Mouse (Mus musculus): Measurements from ENCODE around the gene Zbtb16.

The Zbtb16 gene

GRCm38 (mm10) chr9:48757650-48758580 lies 78.1 kb downstream of the Zbtb16 start:
- CTCF ChIA-PET, result interaction anchor here in 2 of 4 experiments (0.6 to 0.9 kb wide), 2 partner anchors 13 to 94 kb away, joined by 3 to 4 read pairs; no protein-coding TSS in a partner anchor

GRCm38 (mm10) chr9:48756261-48756812 lies 79.7 kb downstream of the Zbtb16 start:
- ChIA-PET POLR2A (interaction anchor here in 3 of 4 experiments (0.7 to 1.1 kb wide), 5 partner anchors 9 to 868 kb away, joined by 3 to 9 read pairs (median 3); no protein-coding TSS in a partner anchor), CTCF (interaction anchor here in 1 of 4 experiments (0.7 to 0.9 kb wide), 2 partner anchors 160 to 1806 kb away, joined by 3 to 4 read pairs; no protein-coding TSS in a partner anchor)

More at GRCm38 (mm10) chr9:48757650-48758580, 78.1 kb downstream of the Zbtb16 start:
- POLR2A ChIA-PET, result interaction anchor here in 1 of 4 experiments (0.6 kb wide), 1 partner anchor 9 kb away, joined by 3 read pairs; no protein-coding TSS in a partner anchor

DNA sequence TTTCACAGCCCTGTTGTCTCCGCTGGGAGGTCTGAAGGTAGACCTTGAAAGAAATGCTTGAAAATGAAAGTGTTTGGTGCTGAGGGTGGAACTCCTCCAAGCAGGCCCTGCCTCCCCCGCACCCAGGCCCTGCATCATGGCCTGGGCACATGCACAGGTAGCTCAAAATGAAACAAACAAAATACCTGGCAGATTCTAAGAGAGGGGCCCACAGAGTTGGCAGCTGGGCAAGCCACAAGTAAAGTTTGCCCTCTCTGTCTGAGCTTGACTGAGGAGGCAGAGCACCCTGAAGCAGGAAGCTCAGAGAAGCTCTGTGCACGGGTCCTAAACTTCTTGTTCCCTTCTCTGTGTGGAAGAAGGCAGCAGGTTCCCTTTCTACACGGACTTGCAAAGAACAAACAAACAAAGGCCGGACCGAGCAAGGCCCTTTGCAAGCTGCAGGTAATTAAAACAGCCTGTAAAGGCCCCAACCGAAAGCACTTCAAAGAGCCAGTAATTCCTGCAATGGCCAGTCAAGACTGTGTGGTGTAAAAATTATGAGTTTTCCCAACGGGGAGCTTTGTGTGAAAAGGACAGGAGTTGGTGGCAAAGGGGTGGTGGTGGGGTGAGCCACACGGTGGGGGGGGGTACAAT lies 80.5 kb downstream of the Zbtb16 start:
- POLR2A ChIA-PET, result interaction anchor here in 3 of 4 experiments (0.6 to 1.1 kb wide), 5 partner anchors 8 to 869 kb away, joined by 3 to 9 read pairs (median 4); no protein-coding TSS in a partner anchor
- CTCF ChIA-PET, result interaction anchor here in 2 of 4 experiments (0.5 to 0.9 kb wide), 3 partner anchors 159 to 1805 kb away, joined by 3 to 4 read pairs (median 4); no protein-coding TSS in a partner anchor

DNA sequence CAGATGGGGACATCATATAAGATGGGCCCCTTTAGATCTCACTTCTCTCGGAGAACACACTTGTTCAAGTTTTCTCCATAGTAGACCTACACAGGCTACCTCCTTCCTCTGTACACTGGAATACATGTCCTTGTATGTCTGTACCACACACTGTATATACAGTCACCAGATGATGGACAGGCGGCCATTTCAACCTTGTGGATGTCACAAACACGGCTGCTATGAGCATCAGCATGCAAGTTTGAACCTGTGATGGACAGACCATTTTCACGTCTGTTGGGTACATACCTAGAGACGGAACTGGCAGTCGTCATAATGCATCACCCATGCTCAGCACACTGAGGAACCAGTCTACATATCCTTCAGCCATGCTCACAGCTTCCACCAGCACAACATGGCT lies 81.6 kb downstream of the Zbtb16 start:
- CTCF ChIA-PET, result no interaction called here
- POLR2A ChIA-PET, result no interaction called here

DNA sequence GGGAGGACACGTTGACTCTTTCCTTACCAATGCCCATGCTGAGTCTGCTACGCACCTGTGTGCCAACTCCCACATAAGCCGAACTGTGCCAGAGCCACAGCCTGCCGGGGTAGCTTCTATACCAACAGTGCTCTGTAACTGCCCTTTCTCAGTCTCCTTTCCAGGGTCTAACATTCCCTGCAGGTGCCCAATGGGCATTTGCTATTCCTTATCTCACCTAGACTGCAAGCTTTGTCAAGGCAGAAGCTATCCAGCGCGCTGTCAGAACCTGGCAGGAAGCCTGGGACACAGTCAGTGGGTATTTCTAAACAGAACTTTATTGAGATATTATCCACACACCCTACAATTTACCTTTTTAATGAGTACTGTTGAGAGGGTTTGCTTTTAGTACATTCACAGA lies 82.1 kb downstream of the Zbtb16 start:
- ChIA-PET CTCF (no interaction called here), POLR2A (no interaction called here)

- CTCF ChIA-PET, result no interaction called here
- POLR2A ChIA-PET, result interaction anchor here in 1 of 4 experiments (0.5 kb wide), 1 partner anchor 15 kb away, joined by 4 read pairs; no protein-coding TSS in a partner anchor
Measured at GRCm38 (mm10) chr9:48751900-48752299, 84.1 kb downstream of the Zbtb16 start.

GRCm38 (mm10) chr9:48749666-48750065 lies 86.4 kb downstream of the Zbtb16 start:
- ChIA-PET POLR2A (no interaction called here), CTCF (no interaction called here)

DNA sequence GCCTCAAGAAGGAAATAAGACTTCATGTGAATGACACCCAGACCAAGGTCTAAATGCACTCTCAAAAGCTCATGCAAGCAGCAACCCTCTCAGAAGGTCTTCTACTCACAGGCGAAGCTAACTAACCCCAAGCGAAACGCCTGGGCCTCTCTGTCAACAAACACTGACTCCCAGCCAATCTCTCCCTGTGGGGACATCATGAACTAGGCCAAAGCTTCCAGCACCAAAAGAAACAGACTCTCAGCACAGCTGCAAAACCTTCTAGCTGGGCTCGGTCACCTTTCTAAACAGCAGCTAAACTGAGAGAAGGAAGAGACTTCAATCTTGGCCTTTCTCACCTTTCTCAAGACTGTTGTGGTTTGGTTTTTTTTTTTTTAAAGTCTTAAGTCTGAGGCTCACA lies 86.9 kb downstream of the Zbtb16 start:
- CTCF ChIA-PET, result no interaction called here
- POLR2A ChIA-PET, result interaction anchor here in 1 of 4 experiments (0.6 kb wide), 1 partner anchor 9 kb away, joined by 3 read pairs; no protein-coding TSS in a partner anchor

- POLR2A ChIA-PET, result interaction anchor here in 1 of 4 experiments (0.6 kb wide), 1 partner anchor 9 kb away, joined by 3 read pairs; no protein-coding TSS in a partner anchor
- CTCF ChIA-PET, result interaction anchor here in 1 of 4 experiments (0.6 kb wide), 1 partner anchor 291 kb away, joined by 4 read pairs; no protein-coding TSS in a partner anchor
Measured at GRCm38 (mm10) chr9:48748761-48749160, 87.3 kb downstream of the Zbtb16 start.

GRCm38 (mm10) chr9:48748216-48748615 lies 87.8 kb downstream of the Zbtb16 start:
- ChIA-PET POLR2A (no interaction called here), CTCF (interaction anchor here in 1 of 4 experiments (0.6 kb wide), 1 partner anchor 291 kb away, joined by 4 read pairs; no protein-coding TSS in a partner anchor)

DNA sequence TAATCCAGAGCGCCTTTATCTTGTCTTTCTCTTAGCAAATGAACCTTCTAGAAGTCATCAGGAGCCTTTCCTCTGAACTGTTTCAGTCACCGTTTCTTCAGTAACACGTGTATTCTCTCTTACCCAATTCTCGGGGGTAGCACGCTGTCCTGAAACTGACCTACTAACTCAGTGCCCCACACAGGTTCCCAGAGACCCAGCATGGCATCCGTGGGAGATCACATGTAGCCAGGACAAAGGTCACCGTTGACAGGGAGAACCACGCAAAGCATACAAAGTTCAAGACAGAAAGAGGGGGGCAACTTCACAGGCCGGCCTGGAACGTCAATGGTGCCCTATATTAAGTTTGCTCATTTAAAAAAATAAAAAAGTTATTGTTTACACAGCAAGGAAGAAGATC lies 89.5 kb downstream of the Zbtb16 start:
- ChIA-PET CTCF (no interaction called here), POLR2A (no interaction called here)

DNA sequence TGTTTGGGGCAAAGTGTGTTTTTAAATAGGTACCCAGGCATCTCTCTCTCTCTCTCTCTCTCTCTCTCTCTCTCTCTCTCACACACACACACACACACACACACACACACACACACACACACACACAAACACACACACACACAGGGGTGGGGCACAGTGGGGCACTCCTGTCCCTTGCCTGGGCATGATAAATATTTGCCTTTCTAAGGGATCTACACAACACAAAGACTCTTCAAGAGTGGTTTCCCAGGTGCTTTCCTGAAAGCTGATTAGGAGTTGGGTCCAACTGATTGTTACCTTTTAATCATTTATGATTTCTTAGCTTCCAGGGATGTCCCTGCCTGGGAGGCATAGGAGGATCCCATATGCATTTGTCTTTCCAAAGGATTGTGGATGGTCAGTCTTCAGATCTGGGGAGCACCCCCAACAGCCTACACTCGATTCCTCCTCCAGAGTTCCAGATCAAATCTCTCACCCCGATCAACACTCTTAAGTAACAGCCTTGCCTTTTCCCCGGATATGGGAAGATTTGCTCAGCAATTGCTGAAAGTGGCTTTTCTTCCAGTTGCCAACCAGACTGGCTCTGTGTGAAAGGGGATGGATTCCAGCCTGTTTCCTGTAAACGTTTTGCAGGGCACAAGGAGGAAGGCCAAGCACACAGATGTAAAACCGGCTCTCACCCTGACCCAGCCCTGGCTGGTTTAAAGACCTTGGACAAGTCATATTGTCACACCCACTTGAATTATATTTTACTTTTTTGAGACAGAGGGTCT lies 90.5 kb downstream of the Zbtb16 start:
- POLR2A ChIA-PET, result no interaction called here
- CTCF ChIA-PET, result interaction anchor here in 1 of 4 experiments (0.8 kb wide), 1 partner anchor 227 kb away, joined by 8 read pairs; no protein-coding TSS in a partner anchor

DNA sequence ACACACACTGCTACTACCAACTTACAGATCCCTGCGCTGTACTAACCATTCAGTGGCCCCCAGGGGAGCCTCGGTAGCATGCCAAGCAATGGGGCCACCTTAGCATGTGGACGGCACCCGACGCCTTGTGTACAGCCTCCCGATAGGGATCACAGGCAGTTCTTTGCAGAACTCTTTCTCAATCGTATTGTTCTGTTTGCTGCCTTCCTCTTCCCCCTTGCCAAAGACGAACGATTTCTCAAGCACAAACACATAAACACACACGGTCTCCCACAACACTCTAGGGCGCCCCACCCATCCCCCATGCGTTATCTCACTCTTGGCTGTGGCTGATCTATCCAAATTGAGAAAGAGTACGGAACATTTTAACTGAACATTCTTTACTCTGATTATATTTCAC lies 91.1 kb downstream of the Zbtb16 start:
- POLR2A ChIA-PET, result no interaction called here
- CTCF ChIA-PET, result interaction anchor here in 2 of 4 experiments (0.6 to 0.8 kb wide), 2 partner anchors 13 to 227 kb away, joined by 4 to 8 read pairs; no protein-coding TSS in a partner anchor

DNA sequence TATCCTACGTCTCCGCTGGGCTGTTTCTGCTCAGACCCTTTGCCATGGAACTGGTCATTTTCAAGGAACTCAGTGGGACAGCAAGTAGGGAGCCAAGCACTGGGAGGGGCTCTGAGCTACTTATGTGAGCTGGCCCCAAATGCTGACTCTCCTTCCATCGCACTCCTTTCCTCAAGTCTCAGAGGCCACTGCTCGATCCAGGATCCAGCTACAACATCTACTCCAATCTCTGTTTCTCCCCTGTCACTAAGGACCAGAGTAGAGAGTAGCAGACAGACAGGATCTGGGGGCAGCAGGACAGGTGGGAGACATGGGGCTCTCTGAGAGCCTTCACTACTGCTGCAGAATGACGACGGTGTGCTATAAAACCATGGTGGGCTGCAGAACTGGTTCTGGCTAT lies 91.6 kb downstream of the Zbtb16 start:
- POLR2A ChIA-PET, result no interaction called here
- CTCF ChIA-PET, result interaction anchor here in 1 of 4 experiments (0.6 kb wide), 1 partner anchor 13 kb away, joined by 4 read pairs; no protein-coding TSS in a partner anchor

GRCm38 (mm10) chr9:48743338-48744285 lies 92.4 kb downstream of the Zbtb16 start:
- ChIA-PET CTCF (no interaction called here), POLR2A (no interaction called here)

- ChIA-PET POLR2A (no interaction called here), CTCF (no interaction called here)
Measured at GRCm38 (mm10) chr9:48742150-48742549, 93.9 kb downstream of the Zbtb16 start.

GRCm38 (mm10) chr9:48741433-48742077 lies 94.5 kb downstream of the Zbtb16 start:
- ChIA-PET CTCF (no interaction called here), POLR2A (no interaction called here)

Measured in embryonic stem cell, embryonic (primary cell).